Mouse (Mus musculus) embryonic facial prominence, embryonic 11.5 days (tissue): ENCODE measurements around the gene Narf. TPM values are rescaled to one million over a fixed set of nuclear protein-coding genes. Genes with fewer than 3 reads are reported as not detected.

ENCODE experiments used
- ATAC-seq: fragments of 200-750 bp; cut with Nextera tagmentation; replicated peaks from 2 replicates; pipeline ENCODE4 v1.8.0; 2017; ENCODE audit warnings: low read depth; ENCODE audit not compliant: insufficient number of reproducible peaks, low FRiP score, low TSS enrichment
- DNase-seq: peaks from one replicate; pipeline ENCODE4 v3.0.0-alpha.2; 2015; ENCODE audit warnings: low spot score
- H3K27ac ChIP-seq: fragments of 300-500 bp; sonication (generic); replicated peaks from 2 replicates; pipeline ENCODE4 v1.5.1; 2014; ENCODE audit warnings: mild to moderate bottlenecking, low read depth, low read length, control low read depth
- H3K27me3 ChIP-seq: fragments of 300-500 bp; sonication (generic); 2 replicates; pipeline ENCODE4 v1.6.1; 2014; ENCODE audit warnings: mild to moderate bottlenecking, low read length, moderate library complexity, mixed read lengths; ENCODE audit not compliant: control insufficient read depth, insufficient read depth
- H3K36me3 ChIP-seq: fragments of 300-500 bp; sonication (generic); replicated peaks from 2 replicates; pipeline ENCODE4 v1.6.1; 2014; ENCODE audit warnings: low read depth, mild to moderate bottlenecking, low read length, moderate library complexity, mixed read lengths; ENCODE audit not compliant: control insufficient read depth, insufficient read depth
- H3K4me1 ChIP-seq: fragments of 300-500 bp; sonication (generic); 2 replicates; pipeline ENCODE4 v1.6.1; 2014; ENCODE audit warnings: low read length, mixed read lengths; ENCODE audit not compliant: control insufficient read depth, insufficient read depth
- H3K4me2 ChIP-seq: fragments of 300-500 bp; sonication (generic); 2 replicates; pipeline ENCODE4 v1.6.1; 2014; ENCODE audit warnings: low read depth, mild to moderate bottlenecking, control low read depth, low read length, moderate library complexity
- H3K4me3 ChIP-seq: fragments of 300-500 bp; sonication (generic); 2 replicates; pipeline ENCODE4 v1.5.1; 2014; ENCODE audit warnings: low read depth, low read length, control low read depth
- H3K9ac ChIP-seq: fragments of 300-500 bp; sonication (generic); replicated peaks from 2 replicates; pipeline ENCODE4 v1.6.1; 2014; ENCODE audit warnings: mild to moderate bottlenecking, control low read depth, low read length
- H3K9me3 ChIP-seq: fragments of 300-500 bp; sonication (generic); replicated peaks from 2 replicates; pipeline ENCODE4 v1.6.1; 2016; ENCODE audit warnings: mild to moderate bottlenecking, low read length, inconsistent platforms, mixed read lengths; ENCODE audit not compliant: control insufficient read depth
- WGBS: fragments of 180-500 bp; shearing (Covaris S2); extraction: QIAGEN DNeasy Blood & Tissue Kit; methylation state at CpG from one replicate; pipeline ENCODE4 v1.1.7; 2014; 5-methylcytosine and 5-hydroxymethylcytosine counted together
- polyA plus RNA-seq: library from polyadenylated mRNA; unstranded; fragments of >200 nt; fragmentation: Nextera tagmentation; extraction: Ambion mirVana; gene quantifications from 2 replicates; pipeline ENCODE4 v1.2.1, GENCODE M21; 2014

The Narf gene
- 62.2 and 66.4 TPM in 2 replicates for polyA plus RNA-seq

GRCm38 (mm10) chr11:121236564-121237344 lies at the start of gene Narf:
TSS of gene Narf (plus strand) at chr11:121237253.
- no peaks in the 10 kb centered on the region; the same call in 1 of the 2 replicates for H3K36me3 ChIP-seq
- H3K4me2 ChIP-seq: peak within 1 kb of the TSS; percentile 53
- under 1% methylated on average over 50 of the region's 50 CpGs for WGBS
- H3K9ac ChIP-seq: peak within 1 kb of the TSS; percentile 86
- H3K4me1 ChIP-seq: no peaks in the 10 kb centered on the region
- peak within 1 kb of the TSS; percentile 62 for H3K4me3 ChIP-seq
- H3K9me3 ChIP-seq: no peaks in the 10 kb centered on the region
- H3K27ac ChIP-seq: peak within 1 kb of the TSS; percentile 97
- ATAC-seq (peak; percentile 99), DNase-seq (peak; percentile 99)
- no peaks in the 10 kb centered on the region for H3K27me3 ChIP-seq

- no peak overlapping the region for H3K4me3 ChIP-seq
- no peak overlapping the region for H3K27ac ChIP-seq
- H3K4me1 ChIP-seq: no peaks in the 10 kb centered on the region
- DNase-seq: no peak
- no peaks in the 10 kb centered on the region for H3K36me3 ChIP-seq
- no peaks in the 10 kb centered on the region for H3K9me3 ChIP-seq
- no peak overlapping the region for H3K4me2 ChIP-seq
- no peak overlapping the region for H3K9ac ChIP-seq
- 85% methylated on average over 3 of the region's 3 CpGs for WGBS
- H3K27me3 ChIP-seq: no peaks in the 10 kb centered on the region
- no peak for ATAC-seq
Measured at GRCm38 (mm10) chr11:121189681-121190080, 47.4 kb upstream of the Narf start.

- WGBS: 78% methylated on average over 2 of the region's 2 CpGs
- Histone ChIP-seq H3K4me3 (no peak overlapping the region), H3K4me2 (no peak overlapping the region), H3K9ac (no peak overlapping the region), H3K4me1 (no peaks in the 10 kb centered on the region), H3K27me3 (no peaks in the 10 kb centered on the region), H3K36me3 (no peaks in the 10 kb centered on the region), H3K9me3 (no peaks in the 10 kb centered on the region), H3K27ac (no peak overlapping the region)
- ATAC-seq: no peak
- no peak for DNase-seq
Measured at GRCm38 (mm10) chr11:121192742-121193141, 44.3 kb upstream of the Narf start.

GRCm38 (mm10) chr11:121193415-121193814 lies 43.6 kb upstream of the Narf start:
- H3K4me3 ChIP-seq: no peak overlapping the region
- ATAC-seq: no peak

GRCm38 (mm10) chr11:121198622-121199021 lies 38.4 kb upstream of the Narf start:
- Histone ChIP-seq H3K4me2 (no peak overlapping the region), H3K9me3 (no peaks in the 10 kb centered on the region), H3K4me3 (no peak overlapping the region), H3K27ac (no peak overlapping the region), H3K4me1 (no peaks in the 10 kb centered on the region), H3K27me3 (no peaks in the 10 kb centered on the region), H3K9ac (no peak overlapping the region), H3K36me3 (no peaks in the 10 kb centered on the region)
- DNase-seq (no peak), ATAC-seq (no peak)
- 43% methylated on average over 2 of the region's 2 CpGs for WGBS

More at GRCm38 (mm10) chr11:121193415-121193814, 43.6 kb upstream of the Narf start:
- no peak overlapping the region for H3K27ac ChIP-seq
- no peaks in the 10 kb centered on the region for H3K36me3 ChIP-seq
- H3K9ac ChIP-seq: no peak overlapping the region
- H3K9me3 ChIP-seq: no peaks in the 10 kb centered on the region
- H3K4me1 ChIP-seq: no peaks in the 10 kb centered on the region
- no peak overlapping the region for H3K4me2 ChIP-seq
- no peak for DNase-seq
- H3K27me3 ChIP-seq: no peaks in the 10 kb centered on the region
- 64% methylated on average over 3 of the region's 3 CpGs for WGBS

GRCm38 (mm10) chr11:121199851-121200250 lies 37.2 kb upstream of the Narf start:
- H3K9ac ChIP-seq: no peak overlapping the region
- H3K4me2 ChIP-seq: no peak overlapping the region
- H3K4me3 ChIP-seq: no peak overlapping the region
- no peaks in the 10 kb centered on the region for H3K4me1 ChIP-seq
- no peaks in the 10 kb centered on the region for H3K36me3 ChIP-seq
- H3K27me3 ChIP-seq: no peaks in the 10 kb centered on the region
- no peak for DNase-seq
- H3K9me3 ChIP-seq: no peaks in the 10 kb centered on the region
- H3K27ac ChIP-seq: no peak overlapping the region
- ATAC-seq: no peak
- WGBS: 66% methylated on average over 4 of the region's 4 CpGs

- no peak overlapping the region for H3K27ac ChIP-seq
- no peak overlapping the region for H3K9ac ChIP-seq
- no peaks in the 10 kb centered on the region for H3K27me3 ChIP-seq
- H3K4me3 ChIP-seq: no peak overlapping the region
- ATAC-seq (no peak), DNase-seq (no peak)
- WGBS: 86% methylated on average over 6 of the region's 6 CpGs
- no peaks in the 10 kb centered on the region for H3K4me1 ChIP-seq
- no peak overlapping the region for H3K4me2 ChIP-seq
- no peaks in the 10 kb centered on the region for H3K9me3 ChIP-seq
- H3K36me3 ChIP-seq: no peaks in the 10 kb centered on the region
Measured at GRCm38 (mm10) chr11:121200781-121201180, 36.3 kb upstream of the Narf start.

- no peak overlapping the region for H3K9ac ChIP-seq
- H3K4me2 ChIP-seq: no peak overlapping the region
- WGBS: 71% methylated on average over 11 of the region's 11 CpGs
- peak; percentile 54 for DNase-seq
- no peak for ATAC-seq
- no peak overlapping the region for H3K27ac ChIP-seq
- H3K4me1 ChIP-seq: no peaks in the 10 kb centered on the region
- H3K9me3 ChIP-seq: no peaks in the 10 kb centered on the region
- no peaks in the 10 kb centered on the region for H3K36me3 ChIP-seq
- no peak overlapping the region for H3K4me3 ChIP-seq
- no peaks in the 10 kb centered on the region for H3K27me3 ChIP-seq
Measured at GRCm38 (mm10) chr11:121201436-121202198, 35.4 kb upstream of the Narf start.
